Mouse (Mus musculus): ENCODE data around the gene Hcar1. TPM values are rescaled to one million over a fixed set of nuclear protein-coding genes. Genes with fewer than 3 reads are reported as not detected.
A peak's percentile ranks its signal among the peaks of the same experiment; 100 is the strongest.

Gene Hcar1
- not detected in 2 replicates for polyA plus RNA-seq (2011; ENCODE audit: insufficient read depth, insufficient read length, low read depth, missing spikeins)

- Histone ChIP-seq H3K27me3 (ENCODE audit: control insufficient read depth, insufficient read depth, low read length, poor library complexity, severe bottlenecking) (no peaks in the 10 kb centered on the region), H3K27ac (ENCODE audit: insufficient read depth, low read length) (no peak within 1 kb of the TSS), H3K36me3 (ENCODE audit: control insufficient read depth, insufficient read depth, low read length, poor library complexity, severe bottlenecking) (no peaks in the 10 kb centered on the region), H3K9me3 (replicated peaks; ENCODE audit: control insufficient read depth, insufficient read depth, low read length, poor library complexity, severe bottlenecking) (no peaks in the 10 kb centered on the region), H3K4me3 (ENCODE audit: low read depth, low read length) (no peak within 1 kb of the TSS), H3K9ac (ENCODE audit: low read depth, poor library complexity, severe bottlenecking) (no peak within 1 kb of the TSS), H3K4me1 (ENCODE audit: control insufficient read depth, insufficient read depth, low read length) (no peaks in the 10 kb centered on the region)
- no peak for TF ChIP-seq POLR2A (IDR thresholded peaks at IDR 0.05; ENCODE audit: insufficient read depth, low read length)
- TF ChIP-seq CTCF (IDR thresholded peaks at IDR 0.05; ENCODE audit: low read depth, low read length): no peak
- no peak for TF ChIP-seq EP300 (IDR thresholded peaks at IDR 0.05; ENCODE audit: insufficient read depth, low read depth, low read length)
Observed at GRCm38 (mm10) chr5:123879928-123880327, at the start of gene Hcar1. Hcar1 (minus strand) TSS chr5:123880020.

- no peak within 1 kb of the TSS for H3K27ac ChIP-seq (ENCODE audit: insufficient read depth, low read length)
- H3K4me3 ChIP-seq (ENCODE audit: low read depth, low read length): no peak within 1 kb of the TSS
- no peaks in the 10 kb centered on the region for H3K9me3 ChIP-seq (replicated peaks; ENCODE audit: control insufficient read depth, insufficient read depth, low read length, poor library complexity, severe bottlenecking)
- TF ChIP-seq POLR2A (IDR thresholded peaks at IDR 0.05; ENCODE audit: insufficient read depth, low read length): no peak
- no peak for TF ChIP-seq CTCF (IDR thresholded peaks at IDR 0.05; ENCODE audit: low read depth, low read length)
- TF ChIP-seq EP300 (IDR thresholded peaks at IDR 0.05; ENCODE audit: insufficient read depth, low read depth, low read length): no peak
- no peaks in the 10 kb centered on the region for H3K27me3 ChIP-seq (ENCODE audit: control insufficient read depth, insufficient read depth, low read length, poor library complexity, severe bottlenecking)
- no peak within 1 kb of the TSS for H3K9ac ChIP-seq (ENCODE audit: low read depth, poor library complexity, severe bottlenecking)
- H3K4me1 ChIP-seq (ENCODE audit: control insufficient read depth, insufficient read depth, low read length): no peaks in the 10 kb centered on the region
- H3K36me3 ChIP-seq (ENCODE audit: control insufficient read depth, insufficient read depth, low read length, poor library complexity, severe bottlenecking): peaks cover 55% of the 10 kb centered on the region
Observed at GRCm38 (mm10) chr5:123927118-123927517, 47.3 kb upstream of the Hcar1 start, which contains the start of gene Gm43518. Gm43518 (plus strand) TSS chr5:123927418.

GRCm38 (mm10) chr5:123922112-123922511 lies 42.3 kb upstream of the Hcar1 start:
- Histone ChIP-seq H3K36me3 (ENCODE audit: control insufficient read depth, insufficient read depth, low read length, poor library complexity, severe bottlenecking) (peaks cover 72% of the 10 kb centered on the region), H3K9me3 (replicated peaks; ENCODE audit: control insufficient read depth, insufficient read depth, low read length, poor library complexity, severe bottlenecking) (no peaks in the 10 kb centered on the region), H3K4me1 (ENCODE audit: control insufficient read depth, insufficient read depth, low read length) (no peaks in the 10 kb centered on the region), H3K27ac (ENCODE audit: insufficient read depth, low read length) (no peak overlapping the region), H3K27me3 (ENCODE audit: control insufficient read depth, insufficient read depth, low read length, poor library complexity, severe bottlenecking) (no peaks in the 10 kb centered on the region), H3K4me3 (ENCODE audit: low read depth, low read length) (no peak overlapping the region), H3K9ac (ENCODE audit: low read depth, poor library complexity, severe bottlenecking) (no peak overlapping the region)
- no peak for TF ChIP-seq POLR2A (IDR thresholded peaks at IDR 0.05; ENCODE audit: insufficient read depth, low read length)
- no peak for TF ChIP-seq EP300 (IDR thresholded peaks at IDR 0.05; ENCODE audit: insufficient read depth, low read depth, low read length)

GRCm38 (mm10) chr5:123914852-123915251 lies 35.0 kb upstream of the Hcar1 start:
- Histone ChIP-seq H3K9me3 (replicated peaks; ENCODE audit: control insufficient read depth, insufficient read depth, low read length, poor library complexity, severe bottlenecking) (no peaks in the 10 kb centered on the region), H3K4me1 (ENCODE audit: control insufficient read depth, insufficient read depth, low read length) (no peaks in the 10 kb centered on the region), H3K36me3 (ENCODE audit: control insufficient read depth, insufficient read depth, low read length, poor library complexity, severe bottlenecking) (peaks cover 71% of the 10 kb centered on the region), H3K9ac (ENCODE audit: low read depth, poor library complexity, severe bottlenecking) (no peak overlapping the region), H3K27me3 (ENCODE audit: control insufficient read depth, insufficient read depth, low read length, poor library complexity, severe bottlenecking) (no peaks in the 10 kb centered on the region), H3K27ac (ENCODE audit: insufficient read depth, low read length) (no peak overlapping the region), H3K4me3 (ENCODE audit: low read depth, low read length) (no peak overlapping the region)
- TF ChIP-seq POLR2A (IDR thresholded peaks at IDR 0.05; ENCODE audit: insufficient read depth, low read length): no peak
- no peak for TF ChIP-seq CTCF (IDR thresholded peaks at IDR 0.05; ENCODE audit: low read depth, low read length)
- no peak for TF ChIP-seq EP300 (IDR thresholded peaks at IDR 0.05; ENCODE audit: insufficient read depth, low read depth, low read length)

GRCm38 (mm10) chr5:123907631-123907977 lies 27.8 kb upstream of the Hcar1 start:
- H3K27ac ChIP-seq (ENCODE audit: insufficient read depth, low read length): no peak overlapping the region
- TF ChIP-seq POLR2A (IDR thresholded peaks at IDR 0.05; ENCODE audit: insufficient read depth, low read length): no peak
- TF ChIP-seq EP300 (IDR thresholded peaks at IDR 0.05; ENCODE audit: insufficient read depth, low read depth, low read length): no peak
- TF ChIP-seq CTCF (IDR thresholded peaks at IDR 0.05; ENCODE audit: low read depth, low read length): no peak
- no peaks in the 10 kb centered on the region for H3K4me1 ChIP-seq (ENCODE audit: control insufficient read depth, insufficient read depth, low read length)
- peak overlapping the region; percentile 100 for H3K4me3 ChIP-seq (ENCODE audit: low read depth, low read length)
- H3K9ac ChIP-seq (ENCODE audit: low read depth, poor library complexity, severe bottlenecking): peak overlapping the region; percentile 96
- H3K27me3 ChIP-seq (ENCODE audit: control insufficient read depth, insufficient read depth, low read length, poor library complexity, severe bottlenecking): no peaks in the 10 kb centered on the region
- no peaks in the 10 kb centered on the region for H3K9me3 ChIP-seq (replicated peaks; ENCODE audit: control insufficient read depth, insufficient read depth, low read length, poor library complexity, severe bottlenecking)
- H3K36me3 ChIP-seq (ENCODE audit: control insufficient read depth, insufficient read depth, low read length, poor library complexity, severe bottlenecking): peaks cover 31% of the 10 kb centered on the region

- no peaks in the 10 kb centered on the region for H3K9me3 ChIP-seq (replicated peaks; ENCODE audit: control insufficient read depth, insufficient read depth, low read length, poor library complexity, severe bottlenecking)
- H3K36me3 ChIP-seq (ENCODE audit: control insufficient read depth, insufficient read depth, low read length, poor library complexity, severe bottlenecking): peaks cover 27% of the 10 kb centered on the region
- peak within 1 kb of the TSS; percentile 100 for H3K4me3 ChIP-seq (ENCODE audit: low read depth, low read length)
- H3K27ac ChIP-seq (ENCODE audit: insufficient read depth, low read length): no peak within 1 kb of the TSS
- peak within 1 kb of the TSS; percentile 96 for H3K9ac ChIP-seq (ENCODE audit: low read depth, poor library complexity, severe bottlenecking)
- no peaks in the 10 kb centered on the region for H3K4me1 ChIP-seq (ENCODE audit: control insufficient read depth, insufficient read depth, low read length)
- TF ChIP-seq POLR2A (IDR thresholded peaks at IDR 0.05; ENCODE audit: insufficient read depth, low read length): peak; percentile 80
- TF ChIP-seq CTCF (IDR thresholded peaks at IDR 0.05; ENCODE audit: low read depth, low read length): peak; percentile 83
- no peak for TF ChIP-seq EP300 (IDR thresholded peaks at IDR 0.05; ENCODE audit: insufficient read depth, low read depth, low read length)
- H3K27me3 ChIP-seq (ENCODE audit: control insufficient read depth, insufficient read depth, low read length, poor library complexity, severe bottlenecking): no peaks in the 10 kb centered on the region
Observed at GRCm38 (mm10) chr5:123906976-123907630, 27.3 kb upstream of the Hcar1 start, which contains the start of gene Denr. Denr (plus strand) TSS chr5:123907175.
